Mouse (Mus musculus) midbrain, embryonic 13.5 days (tissue): ENCODE results near the gene Olfr419. TPM values are rescaled to one million over a fixed set of nuclear protein-coding genes. Genes with fewer than 3 reads are reported as not detected.

Experiments
- ATAC-seq: fragments of 200-750 bp; cut with Nextera tagmentation; 2 replicates; pipeline ENCODE4 v1.8.0; 2017; ENCODE audit warnings: mild to moderate bottlenecking, moderate TSS enrichment, moderate library complexity
- H3K27ac ChIP-seq: fragments of 300-500 bp; sonication (generic); 2 replicates; pipeline ENCODE4 v1.5.1; 2015; ENCODE audit warnings: inconsistent platforms, mild to moderate bottlenecking, moderate library complexity
- H3K27me3 ChIP-seq: fragments of 300-500 bp; sonication (generic); 2 replicates; pipeline ENCODE4 v1.6.1; 2015; ENCODE audit warnings: mild to moderate bottlenecking, inconsistent platforms
- H3K36me3 ChIP-seq: fragments of 300-500 bp; sonication (generic); 2 replicates; pipeline ENCODE4 v1.6.1; 2015; ENCODE audit warnings: mild to moderate bottlenecking, inconsistent platforms
- H3K4me1 ChIP-seq: fragments of 300-500 bp; sonication (generic); replicated peaks from 2 replicates; pipeline ENCODE4 v1.6.1; 2015; ENCODE audit warnings: inconsistent platforms
- H3K4me2 ChIP-seq: fragments of 300-500 bp; sonication (generic); replicated peaks from 2 replicates; pipeline ENCODE4 v1.6.1; 2015; ENCODE audit warnings: moderate library complexity, mild to moderate bottlenecking, inconsistent platforms
- H3K4me3 ChIP-seq: fragments of 300-500 bp; sonication (generic); replicated peaks from 2 replicates; pipeline ENCODE4 v1.5.1; 2015; ENCODE audit warnings: mild to moderate bottlenecking, inconsistent platforms
- H3K9ac ChIP-seq: fragments of 300-500 bp; sonication (generic); replicated peaks from 2 replicates; pipeline ENCODE4 v1.6.1; 2015; ENCODE audit warnings: mild to moderate bottlenecking, inconsistent platforms
- H3K9me3 ChIP-seq: fragments of 300-500 bp; sonication (generic); 2 replicates; pipeline ENCODE4 v1.6.1; 2016; ENCODE audit warnings: mild to moderate bottlenecking, inconsistent platforms
- WGBS: fragments of 180-500 bp; shearing (Covaris S2); methylation state at CpG from one replicate; pipeline ENCODE4 v1.1.7; 2015; 5-methylcytosine and 5-hydroxymethylcytosine counted together
- polyA plus RNA-seq: library from polyadenylated mRNA; unstranded; fragments of >200 nt; fragmentation: Nextera tagmentation; extraction: Ambion mirVana; gene quantifications from 2 replicates; pipeline ENCODE4 v1.2.1, GENCODE M21; 2015

Olfr419 gene
- polyA plus RNA-seq: not detected in 2 replicates

- Histone ChIP-seq H3K27ac (no peak within 1 kb of the TSS), H3K9me3 (no peaks in the 10 kb centered on the region), H3K4me3 (no peak within 1 kb of the TSS), H3K4me1 (no peaks in the 10 kb centered on the region), H3K4me2 (no peak within 1 kb of the TSS), H3K36me3 (no peaks in the 10 kb centered on the region), H3K9ac (no peak within 1 kb of the TSS), H3K27me3 (no peaks in the 10 kb centered on the region)
- ATAC-seq: no peak
- 86% methylated on average over 3 of the region's 3 CpGs for WGBS
These were observed at the start of gene Olfr419 for GRCm38 (mm10) chr1:174251961-174252360. Olfr419 (minus strand) TSS chr1:174252061.

GRCm38 (mm10) chr1:174270643-174271042 is 18.8 kb upstream of the Olfr419 start:
- Histone ChIP-seq H3K36me3 (no peaks in the 10 kb centered on the region), H3K27ac (no peak overlapping the region), H3K4me3 (no peak overlapping the region), H3K4me2 (no peak overlapping the region), H3K27me3 (no peaks in the 10 kb centered on the region), H3K9me3 (no peaks in the 10 kb centered on the region), H3K9ac (no peak overlapping the region), H3K4me1 (no peaks in the 10 kb centered on the region)
- no peak for ATAC-seq
- 83% methylated on average over 3 of the region's 3 CpGs for WGBS

- Histone ChIP-seq H3K36me3 (no peaks in the 10 kb centered on the region), H3K9me3 (no peaks in the 10 kb centered on the region), H3K9ac (no peak overlapping the region), H3K27ac (no peak overlapping the region), H3K4me2 (no peak overlapping the region), H3K4me3 (no peak overlapping the region), H3K27me3 (no peaks in the 10 kb centered on the region), H3K4me1 (no peaks in the 10 kb centered on the region)
- 82% methylated on average over 4 of the region's 4 CpGs for WGBS
- no peak for ATAC-seq
These were observed 17.3 kb upstream of the Olfr419 start for GRCm38 (mm10) chr1:174269162-174269561.

GRCm38 (mm10) chr1:174267816-174268215 is 16.0 kb upstream of the Olfr419 start:
- H3K9me3 ChIP-seq: no peaks in the 10 kb centered on the region
- H3K4me2 ChIP-seq: no peak overlapping the region
- H3K4me1 ChIP-seq: no peaks in the 10 kb centered on the region
- no peak overlapping the region for H3K27ac ChIP-seq
- ATAC-seq: no peak
- H3K36me3 ChIP-seq: no peaks in the 10 kb centered on the region
- WGBS: 81% methylated on average over 4 of the region's 4 CpGs
- H3K27me3 ChIP-seq: no peaks in the 10 kb centered on the region
- H3K9ac ChIP-seq: no peak overlapping the region
- no peak overlapping the region for H3K4me3 ChIP-seq

GRCm38 (mm10) chr1:174250376-174250775 is 1.5 kb downstream of the Olfr419 start:
- no peak for ATAC-seq

GRCm38 (mm10) chr1:174247170-174247569 is 4.7 kb downstream of the Olfr419 start:
- no peak overlapping the region for H3K4me3 ChIP-seq

More at GRCm38 (mm10) chr1:174250376-174250775, 1.5 kb downstream of the Olfr419 start:
- H3K9ac ChIP-seq: no peak overlapping the region
- WGBS: 94% methylated on average over 2 of the region's 2 CpGs
- no peaks in the 10 kb centered on the region for H3K9me3 ChIP-seq
- H3K27me3 ChIP-seq: no peaks in the 10 kb centered on the region
- H3K4me2 ChIP-seq: no peak overlapping the region
- no peak overlapping the region for H3K27ac ChIP-seq
- H3K4me3 ChIP-seq: no peak overlapping the region
- H3K36me3 ChIP-seq: no peaks in the 10 kb centered on the region
- H3K4me1 ChIP-seq: no peaks in the 10 kb centered on the region

GRCm38 (mm10) chr1:174246080-174246479 is 5.8 kb downstream of the Olfr419 start:
- no peaks in the 10 kb centered on the region for H3K4me1 ChIP-seq
- no peak for ATAC-seq
- 97% methylated on average over 1 of the region's 1 CpGs for WGBS
- no peak overlapping the region for H3K4me2 ChIP-seq
- no peaks in the 10 kb centered on the region for H3K9me3 ChIP-seq
- no peaks in the 10 kb centered on the region for H3K27me3 ChIP-seq
- H3K36me3 ChIP-seq: no peaks in the 10 kb centered on the region
- no peak overlapping the region for H3K4me3 ChIP-seq
- H3K9ac ChIP-seq: no peak overlapping the region
- no peak overlapping the region for H3K27ac ChIP-seq

More at GRCm38 (mm10) chr1:174247170-174247569, 4.7 kb downstream of the Olfr419 start:
- H3K4me2 ChIP-seq: no peak overlapping the region
- H3K9ac ChIP-seq: no peak overlapping the region
- no peaks in the 10 kb centered on the region for H3K4me1 ChIP-seq
- ATAC-seq: no peak
- H3K9me3 ChIP-seq: no peaks in the 10 kb centered on the region
- H3K27me3 ChIP-seq: no peaks in the 10 kb centered on the region
- 75% methylated on average over 6 of the region's 6 CpGs for WGBS
- H3K27ac ChIP-seq: no peak overlapping the region
- no peaks in the 10 kb centered on the region for H3K36me3 ChIP-seq

GRCm38 (mm10) chr1:174244621-174245020 is 7.2 kb downstream of the Olfr419 start:
- 91% methylated on average over 2 of the region's 2 CpGs for WGBS
- no peaks in the 10 kb centered on the region for H3K4me1 ChIP-seq
- H3K9me3 ChIP-seq: no peaks in the 10 kb centered on the region
- no peak for ATAC-seq
- H3K27ac ChIP-seq: no peak overlapping the region
- H3K4me3 ChIP-seq: no peak overlapping the region
- H3K9ac ChIP-seq: no peak overlapping the region
- H3K36me3 ChIP-seq: no peaks in the 10 kb centered on the region
- no peaks in the 10 kb centered on the region for H3K27me3 ChIP-seq
- H3K4me2 ChIP-seq: no peak overlapping the region

- Histone ChIP-seq H3K27me3 (no peaks in the 10 kb centered on the region), H3K4me1 (no peaks in the 10 kb centered on the region), H3K36me3 (no peaks in the 10 kb centered on the region), H3K4me3 (no peak overlapping the region), H3K9me3 (no peaks in the 10 kb centered on the region), H3K27ac (no peak overlapping the region), H3K4me2 (no peak overlapping the region), H3K9ac (no peak overlapping the region)
- 96% methylated on average over 4 of the region's 4 CpGs for WGBS
- no peak for ATAC-seq
These were observed 11.9 kb downstream of the Olfr419 start for GRCm38 (mm10) chr1:174239916-174240315.

- H3K36me3 ChIP-seq: no peaks in the 10 kb centered on the region
- H3K4me2 ChIP-seq: no peak overlapping the region
- H3K9me3 ChIP-seq: no peaks in the 10 kb centered on the region
- H3K27ac ChIP-seq: no peak overlapping the region
- H3K4me1 ChIP-seq: no peaks in the 10 kb centered on the region
- no peaks in the 10 kb centered on the region for H3K27me3 ChIP-seq
- no peak overlapping the region for H3K4me3 ChIP-seq
- H3K9ac ChIP-seq: no peak overlapping the region
- no peak for ATAC-seq
- 92% methylated on average over 7 of the region's 8 CpGs for WGBS
These were observed 35.2 kb downstream of the Olfr419 start for GRCm38 (mm10) chr1:174216528-174217204.

GRCm38 (mm10) chr1:174215270-174216038 is 36.4 kb downstream of the Olfr419 start:
- 83% methylated on average over 8 of the region's 8 CpGs for WGBS
- no peak overlapping the region for H3K4me3 ChIP-seq
- ATAC-seq: no peak
- H3K36me3 ChIP-seq: no peaks in the 10 kb centered on the region
- no peak overlapping the region for H3K27ac ChIP-seq
- H3K27me3 ChIP-seq: no peaks in the 10 kb centered on the region
- no peak overlapping the region for H3K9ac ChIP-seq
- H3K9me3 ChIP-seq: no peaks in the 10 kb centered on the region
- no peak overlapping the region for H3K4me2 ChIP-seq
- H3K4me1 ChIP-seq: no peaks in the 10 kb centered on the region

- Histone ChIP-seq H3K4me3 (no peak overlapping the region), H3K36me3 (no peaks in the 10 kb centered on the region), H3K27ac (no peak overlapping the region), H3K4me2 (no peak overlapping the region), H3K4me1 (no peaks in the 10 kb centered on the region), H3K27me3 (no peaks in the 10 kb centered on the region), H3K9ac (no peak overlapping the region), H3K9me3 (no peaks in the 10 kb centered on the region)
- WGBS: 80% methylated on average over 5 of the region's 5 CpGs
- no peak for ATAC-seq
These were observed 39.6 kb downstream of the Olfr419 start for GRCm38 (mm10) chr1:174212286-174212685.
